Mouse (Mus musculus): ENCODE measurements around the gene Grhl3. TPM values are rescaled to one million over a fixed set of nuclear protein-coding genes. Genes with fewer than 3 reads are reported as not detected.
A peak's percentile ranks its signal among the peaks of the same experiment; 100 is the strongest.

Gene Grhl3
- total RNA-seq, 1 experiment from 2014 or later: 0.38 TPM

DNA sequence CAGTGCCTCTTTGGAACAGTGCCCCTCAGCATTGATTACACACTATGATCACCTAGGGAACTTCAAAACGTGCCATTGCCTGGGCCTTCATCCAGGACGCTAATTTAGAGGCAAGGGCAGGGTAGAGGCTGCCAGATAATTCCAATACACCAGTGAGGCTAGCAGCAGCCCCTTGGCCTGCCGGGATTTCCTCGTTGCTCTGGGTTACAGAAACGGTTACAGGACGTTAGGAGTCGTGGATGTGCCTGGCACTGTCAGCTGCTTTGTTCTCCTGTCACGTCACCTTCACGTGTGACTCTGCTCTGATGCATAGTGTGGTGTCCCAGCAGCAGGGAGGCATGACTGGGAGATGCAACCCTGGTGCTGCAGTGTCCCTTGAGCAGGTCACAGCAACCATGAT, 33.4 kb downstream of the Grhl3 start:
- ATAC-seq (replicated peaks; ENCODE audit: insufficient number of reproducible peaks, low FRiP score, low TSS enrichment, poor library complexity, severe bottlenecking): no peak

GRCm38 (mm10) chr4:135539056-135539455, 34.4 kb downstream of the Grhl3 start:
- ATAC-seq (replicated peaks; ENCODE audit: insufficient number of reproducible peaks, low FRiP score, low TSS enrichment, poor library complexity, severe bottlenecking): no peak

DNA sequence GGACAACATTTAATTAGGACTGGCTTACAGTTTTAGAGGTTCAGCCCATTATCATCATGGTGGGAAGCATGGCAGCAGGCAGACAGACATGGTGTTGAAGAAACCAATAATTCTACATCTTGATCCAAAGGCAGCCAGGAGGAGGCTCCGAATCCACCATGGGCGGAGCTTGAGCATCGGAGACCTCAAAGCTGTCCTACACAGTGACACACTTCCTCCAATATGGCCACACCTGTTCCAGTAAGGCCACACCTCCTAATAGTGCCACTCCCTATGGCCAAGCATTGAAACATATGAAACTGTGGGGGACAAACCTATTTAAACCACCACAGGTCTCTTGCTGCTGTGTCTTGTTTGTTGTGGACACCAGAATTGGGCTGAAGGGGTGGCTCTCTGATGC, 38.4 kb downstream of the Grhl3 start:
- ATAC-seq (replicated peaks; ENCODE audit: insufficient number of reproducible peaks, low FRiP score, low TSS enrichment, poor library complexity, severe bottlenecking): no peak

DNA sequence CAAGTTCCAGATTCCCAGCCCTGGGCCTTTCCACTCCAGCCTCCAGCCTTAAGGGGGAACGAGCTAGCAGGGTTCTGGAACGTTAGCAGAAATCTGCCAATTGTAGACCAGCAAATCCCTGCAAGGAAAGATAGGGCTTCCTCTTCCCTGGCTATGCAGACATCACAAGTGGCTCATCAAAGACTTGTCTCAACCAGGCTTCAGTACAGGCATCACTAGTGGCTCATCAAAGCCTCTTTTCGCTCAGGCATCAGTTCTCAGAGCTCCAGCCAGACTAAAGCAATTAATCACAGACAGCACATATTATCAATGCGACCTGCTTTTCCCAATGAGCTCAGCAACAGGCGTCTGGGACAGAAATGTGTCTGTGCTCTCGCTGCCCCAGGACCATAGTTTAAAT, 40.4 kb downstream of the Grhl3 start:
- ATAC-seq (replicated peaks; ENCODE audit: insufficient number of reproducible peaks, low FRiP score, low TSS enrichment, poor library complexity, severe bottlenecking): no peak

GRCm38 (mm10) chr4:135531771-135532613, 41.4 kb downstream of the Grhl3 start:
- no peak for ATAC-seq (replicated peaks; ENCODE audit: insufficient number of reproducible peaks, low FRiP score, low TSS enrichment, poor library complexity, severe bottlenecking)

GRCm38 (mm10) chr4:135531236-135531635, 42.2 kb downstream of the Grhl3 start:
- no peak for ATAC-seq (replicated peaks; ENCODE audit: insufficient number of reproducible peaks, low FRiP score, low TSS enrichment, poor library complexity, severe bottlenecking)

DNA sequence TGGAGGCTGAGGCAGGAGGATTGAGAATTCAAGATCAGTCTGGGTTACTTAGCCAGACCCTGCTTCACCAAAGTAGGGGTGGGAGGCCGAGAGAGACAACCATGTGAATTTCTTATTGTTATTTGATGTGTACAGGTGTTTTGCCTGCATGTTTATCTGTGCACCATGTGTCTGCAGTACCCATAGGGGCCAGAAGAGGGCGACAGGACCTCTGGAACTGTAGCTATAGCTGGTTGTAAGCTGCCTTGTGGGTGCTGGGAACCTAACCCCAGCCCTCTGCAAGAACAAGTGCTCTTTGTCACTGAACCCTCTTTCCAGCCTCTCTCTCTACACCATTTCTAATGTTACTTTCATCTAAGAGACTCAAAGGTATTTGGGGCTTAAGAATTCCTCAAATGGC, 43.2 kb downstream of the Grhl3 start:
- ATAC-seq (replicated peaks; ENCODE audit: insufficient number of reproducible peaks, low FRiP score, low TSS enrichment, poor library complexity, severe bottlenecking): no peak

GRCm38 (mm10) chr4:135526039-135526710, 47.3 kb downstream of the Grhl3 start:
- no peak for ATAC-seq (replicated peaks; ENCODE audit: insufficient number of reproducible peaks, low FRiP score, low TSS enrichment, poor library complexity, severe bottlenecking)

DNA sequence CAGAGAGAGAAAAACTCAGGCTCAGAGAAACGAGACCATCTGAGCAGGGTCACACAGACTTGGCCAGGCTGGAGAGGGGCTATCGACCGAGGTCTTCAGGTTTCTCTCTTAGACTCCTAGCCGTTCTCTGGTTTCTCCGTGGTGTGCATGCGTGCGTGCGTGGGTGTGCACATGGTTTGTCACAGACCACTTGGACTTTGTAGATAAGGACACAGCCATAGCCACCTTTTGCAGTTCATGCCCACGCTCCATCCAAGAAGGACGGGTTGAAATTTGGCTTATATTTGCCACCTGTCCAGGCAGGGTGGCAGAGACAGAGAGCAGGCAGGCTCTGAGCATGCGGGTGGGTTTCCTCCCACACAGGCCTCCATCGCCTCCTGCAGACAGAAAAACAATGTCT, 48.4 kb downstream of the Grhl3 start:
- ATAC-seq (replicated peaks; ENCODE audit: insufficient number of reproducible peaks, low FRiP score, low TSS enrichment, poor library complexity, severe bottlenecking): no peak

GRCm38 (mm10) chr4:135523939-135524338, 49.5 kb downstream of the Grhl3 start:
- ATAC-seq (replicated peaks; ENCODE audit: insufficient number of reproducible peaks, low FRiP score, low TSS enrichment, poor library complexity, severe bottlenecking): no peak

GRCm38 (mm10) chr4:135520421-135520820, 53.0 kb downstream of the Grhl3 start:
- ATAC-seq (replicated peaks; ENCODE audit: insufficient number of reproducible peaks, low FRiP score, low TSS enrichment, poor library complexity, severe bottlenecking): no peak

GRCm38 (mm10) chr4:135518135-135518534, 55.3 kb downstream of the Grhl3 start:
- no peak for ATAC-seq (replicated peaks; ENCODE audit: insufficient number of reproducible peaks, low FRiP score, low TSS enrichment, poor library complexity, severe bottlenecking)

DNA sequence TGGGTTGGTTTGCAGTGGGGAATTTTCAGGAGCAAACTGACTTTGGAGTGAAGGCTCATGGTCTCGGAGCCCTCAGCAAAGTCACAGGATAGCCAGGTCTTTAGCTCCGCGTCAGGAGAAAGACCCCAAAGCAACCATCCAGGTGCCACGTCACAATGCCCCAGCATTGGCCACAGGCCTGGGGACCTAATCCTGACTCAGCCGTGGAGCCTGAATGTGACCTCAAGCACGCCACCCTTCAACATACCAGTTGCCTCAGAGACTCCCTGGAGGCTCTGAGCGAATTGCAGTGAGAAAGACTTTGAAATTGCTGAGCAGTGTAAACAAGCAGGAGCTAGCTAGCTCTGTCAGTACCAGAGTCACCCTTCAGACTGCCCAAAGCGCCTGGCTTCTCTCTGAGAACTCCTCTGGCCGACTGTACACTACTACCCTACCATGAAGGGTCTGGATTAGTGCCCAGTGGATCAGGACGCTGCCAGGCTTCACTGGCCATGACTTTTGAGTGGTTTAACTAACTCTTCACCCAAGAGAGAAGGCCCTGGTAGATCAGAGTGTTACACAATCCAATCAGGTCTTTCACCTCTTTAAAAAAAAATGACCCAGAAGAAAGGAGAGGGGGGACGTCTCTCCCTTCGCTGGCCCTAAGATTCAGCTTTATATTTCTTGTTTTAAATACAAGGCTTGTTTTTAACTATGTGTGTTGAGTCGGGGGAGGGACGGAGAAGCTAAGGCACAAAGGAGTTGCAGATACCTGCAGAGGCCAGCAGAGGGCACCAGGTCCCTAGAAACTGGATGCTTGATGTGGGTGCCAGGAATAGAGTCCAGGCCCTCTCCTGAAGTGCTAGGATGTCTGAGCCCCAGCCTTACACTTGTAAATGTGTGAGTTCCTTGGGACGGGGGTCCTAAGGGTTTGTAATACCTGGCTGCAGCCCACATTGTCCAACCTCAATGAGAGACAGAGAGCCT, 56.8 kb downstream of the Grhl3 start:
- ATAC-seq (replicated peaks; ENCODE audit: insufficient number of reproducible peaks, low FRiP score, low TSS enrichment, poor library complexity, severe bottlenecking): peak; percentile 71; the same call in 1 of the 2 replicates

- ATAC-seq (replicated peaks; ENCODE audit: insufficient number of reproducible peaks, low FRiP score, low TSS enrichment, poor library complexity, severe bottlenecking): no peak
Measured at GRCm38 (mm10) chr4:135514925-135515324, 58.5 kb downstream of the Grhl3 start.

DNA sequence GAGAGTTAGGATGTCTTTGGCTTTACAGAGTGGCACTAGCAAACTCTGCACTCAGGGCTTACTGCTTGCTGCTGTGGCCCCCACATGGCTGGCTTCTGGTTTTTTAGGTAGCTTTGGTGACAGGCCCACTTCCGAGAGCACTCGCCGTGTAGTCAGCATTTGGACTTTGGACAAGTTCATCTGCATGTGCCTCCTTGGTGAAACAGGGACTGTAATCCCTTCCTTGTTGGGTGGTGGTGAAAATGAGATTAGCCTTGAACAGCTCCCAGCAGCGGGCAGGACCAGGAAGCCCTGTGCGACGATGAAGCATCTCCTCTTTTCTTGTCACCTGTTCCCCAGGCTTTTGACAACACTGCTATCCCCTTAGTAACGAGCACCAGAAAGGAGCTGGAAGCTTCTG, 59.6 kb downstream of the Grhl3 start:
- no peak for ATAC-seq (replicated peaks; ENCODE audit: insufficient number of reproducible peaks, low FRiP score, low TSS enrichment, poor library complexity, severe bottlenecking)

- ATAC-seq (replicated peaks; ENCODE audit: insufficient number of reproducible peaks, low FRiP score, low TSS enrichment, poor library complexity, severe bottlenecking): no peak
Measured at GRCm38 (mm10) chr4:135509515-135509914, 63.9 kb downstream of the Grhl3 start.

DNA sequence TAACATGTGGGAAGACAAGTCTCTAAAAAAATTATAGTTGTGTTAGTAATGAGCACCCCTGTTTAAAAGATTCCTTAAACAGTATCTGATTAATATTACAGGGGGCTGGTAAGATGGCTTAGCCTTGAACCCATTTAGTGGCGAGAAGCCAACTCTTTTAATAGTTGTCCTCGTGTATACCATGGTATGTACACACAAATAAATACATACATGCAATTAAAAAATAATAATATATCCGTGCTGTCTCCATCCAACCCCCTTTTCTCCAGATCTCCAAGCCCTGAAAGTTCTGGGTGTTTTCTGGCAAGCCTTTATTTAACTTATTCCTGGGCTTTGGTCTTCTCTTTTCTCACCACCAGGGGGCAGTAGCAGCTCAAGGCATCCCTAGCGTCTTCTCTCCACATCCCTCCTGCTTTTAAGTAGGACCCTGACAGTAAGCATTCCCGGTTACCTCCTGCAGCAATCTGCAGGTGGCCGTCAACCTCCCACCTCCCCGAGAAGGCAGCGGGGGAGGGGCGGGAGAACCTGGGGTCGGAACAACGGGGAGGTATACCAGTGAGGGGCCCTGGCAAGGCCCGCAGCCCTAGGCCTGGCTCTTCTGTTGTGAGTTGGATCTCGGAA, 64.9 kb downstream of the Grhl3 start:
- 0 out of 2 replicates have a peak, but pooled peaks have one; percentile 37 for ATAC-seq (replicated peaks; ENCODE audit: insufficient number of reproducible peaks, low FRiP score, low TSS enrichment, poor library complexity, severe bottlenecking)

- ATAC-seq (replicated peaks; ENCODE audit: insufficient number of reproducible peaks, low FRiP score, low TSS enrichment, poor library complexity, severe bottlenecking): 0 out of 2 replicates have a peak, but pooled peaks have one; percentile 14
Measured at GRCm38 (mm10) chr4:135507547-135508350, 65.7 kb downstream of the Grhl3 start.

Data from monocyte, adult 5-6 weeks (primary cell).